Mouse (Mus musculus) MEL (cell line): ENCODE data around the gene Aes.
A peak's percentile ranks its signal among the peaks of the same experiment; 100 is the strongest.

Experiments used
- BHLHE40 ChIP-seq: IDR thresholded peaks from 2 replicates; pipeline ENCODE4 v1.6.1; 2012; ENCODE audit warnings: low read depth, mild to moderate bottlenecking, inconsistent platforms, low read length, improper control_type of control experiment, borderline replicate concordance
- CHD1 ChIP-seq: IDR thresholded peaks from 2 replicates; pipeline ENCODE4 v1.6.1; 2012; ENCODE audit warnings: low read depth, mild to moderate bottlenecking, inconsistent platforms, low read length, improper control_type of control experiment
- CHD2 ChIP-seq: IDR thresholded peaks from 2 replicates; pipeline ENCODE4 v1.6.1; 2011; ENCODE audit warnings: low read length, improper control_type of control experiment
- CTCF ChIP-seq, 3 experiments: IDR thresholded peaks in 2 of 3; conservative IDR thresholded peaks in 1 of 3; 2 replicates each; pipeline ENCODE4 v1.5.1; 2011 to 2012; ENCODE audit warnings: low read length in 3 of 3, low read depth in 2 of 3, mild to moderate bottlenecking in 2 of 3, improper control_type of control experiment in 1 of 3, inconsistent platforms in 1 of 3, mixed read lengths in 1 of 3, moderate library complexity in 1 of 3; ENCODE audit not compliant: control insufficient read depth in 1 of 3, insufficient read depth in 1 of 3, poor library complexity in 1 of 3, severe bottlenecking in 1 of 3
- E2F4 ChIP-seq: IDR thresholded peaks from 2 replicates; pipeline ENCODE4 v1.6.1; 2011; ENCODE audit warnings: low read depth, low read length, improper control_type of control experiment, borderline replicate concordance
- MAFK ChIP-seq: IDR thresholded peaks from 2 replicates; pipeline ENCODE4 v1.6.1; 2011; ENCODE audit warnings: low read depth, mild to moderate bottlenecking, low read length, improper control_type of control experiment, borderline replicate concordance
- MEF2A ChIP-seq: IDR thresholded peaks from 2 replicates; pipeline ENCODE4 v1.6.1; 2014; ENCODE audit warnings: low read depth, mild to moderate bottlenecking, inconsistent platforms, low read length, improper control_type of control experiment; ENCODE audit not compliant: poor library complexity, insufficient replicate concordance, severe bottlenecking; ENCODE audit errors: extremely low read depth
- POLR2A ChIP-seq, 2 experiments: IDR thresholded peaks; 2 replicates each; pipeline ENCODE4 v1.6.1; 2011 to 2012; ENCODE audit warnings: low read length in 2 of 2, mild to moderate bottlenecking in 2 of 2, control low read depth in 1 of 2, improper control_type of control experiment in 1 of 2, low read depth in 1 of 2, moderate library complexity in 1 of 2; ENCODE audit not compliant: control insufficient read depth in 1 of 2, insufficient read depth in 1 of 2, poor library complexity in 1 of 2
- POLR2AphosphoS2 ChIP-seq: IDR thresholded peaks from 2 replicates; pipeline ENCODE4 v1.6.1; 2011; ENCODE audit warnings: low read length, improper control_type of control experiment
- SMC3 ChIP-seq: IDR thresholded peaks from 2 replicates; pipeline ENCODE4 v1.6.1; 2011; ENCODE audit warnings: low read depth, low read length, improper control_type of control experiment

GRCm38 (mm10) chr10:81545161-81545747, 14.0 kb upstream of the Aes start, which contains the start of gene Gna11:
- TF ChIP-seq MEF2A (no peak), CHD2 (no peak), POLR2AphosphoS2 (peak; percentile 75; the same call in 1 of the 2 replicates), E2F4 (no peak), POLR2A (IDR thresholded peaks at IDR 0.05; ENCODE audit: control insufficient read depth in 1 of 2, insufficient read depth in 1 of 2, low read depth in 1 of 2, low read length in 2 of 2, poor library complexity in 1 of 2) (peak; percentile 14 to 60; a peak in 3 of 4 replicates), CTCF (IDR thresholded peaks at IDR 0.05 in 2 of 3, conservative IDR thresholded peaks at IDR 0.05 in 1 of 3; ENCODE audit: control insufficient read depth in 1 of 3, insufficient read depth in 1 of 3, low read depth in 2 of 3, low read length in 3 of 3, poor library complexity in 1 of 3, severe bottlenecking in 1 of 3) (no peak), CHD1 (no peak), BHLHE40 (no peak), SMC3 (no peak), MAFK (no peak; the same call in 1 of the 2 replicates)
